In genomic region chr13:24154281-24155061, GRCm38 (mm10) we compare ENCODE assay signal across 13 mouse cellular contexts.
"Had no signal": no experiment of that assay in that cellular context is flagged by ENCODE, and none has a peak within 500 bp of the region (broad histone marks: within the 10 kb centered on the region; RNA-seq: fewer than 3 reads in every experiment).

No protein-coding gene starts in this region.

- H3K27ac ChIP-seq: hindbrain, postnatal 0 days; left cerebral cortex, adult 2 months; limb, embryonic 12.5 days; lung, embryonic 15.5 days; macrophage; midbrain, embryonic 13.5 days; neural tube, embryonic 12.5 days had no signal

- H3K4me3 ChIP-seq: left cerebral cortex, adult 2 months; limb, embryonic 12.5 days; lung, embryonic 15.5 days; megakaryocyte, embryonic 14.5 days; midbrain, embryonic 13.5 days; neural tube, embryonic 12.5 days had no signal

- ATAC-seq: hindbrain, postnatal 0 days; midbrain, embryonic 13.5 days had no signal

- H3K27me3 ChIP-seq: limb, embryonic 12.5 days; lung, embryonic 15.5 days; midbrain, embryonic 13.5 days; neural tube, embryonic 12.5 days had no signal

- H3K9me3 ChIP-seq: limb, embryonic 12.5 days; lung, embryonic 15.5 days; megakaryocyte, embryonic 14.5 days; midbrain, embryonic 13.5 days; neural tube, embryonic 12.5 days had no signal

- H3K4me2 ChIP-seq: limb, embryonic 12.5 days; lung, embryonic 15.5 days; midbrain, embryonic 13.5 days; neural tube, embryonic 12.5 days had no signal

- DNase-seq: kidney, adult 11 months; kidney, postnatal 25 days; lung, postnatal 14 days; thymus, adult 18-20 months; thymus, postnatal 14 days had no signal

- H3K4me1 ChIP-seq: lung, embryonic 15.5 days had no signal

- H3K9ac ChIP-seq: limb, embryonic 12.5 days; lung, embryonic 15.5 days; midbrain, embryonic 13.5 days; neural tube, embryonic 12.5 days had no signal

- H3K36me3 ChIP-seq: limb, embryonic 12.5 days; lung, embryonic 15.5 days; midbrain, embryonic 13.5 days; neural tube, embryonic 12.5 days had no signal
